Mouse (Mus musculus): ENCODE measurements around the gene Fgfrl1. TPM values are rescaled to one million over a fixed set of nuclear protein-coding genes. Genes with fewer than 3 reads are reported as not detected.

The Fgfrl1 gene
- total and polyA plus RNA-seq, 3 experiments, result 17.6 to 36.5 (median 21.6) TPM

- intact Hi-C loops (cut with DNase I), result no loop called here
- TF ChIP-seq EP300 (IDR thresholded peaks at IDR 0.05; ENCODE audit: insufficient read depth, low read depth, low read length) (no peak), CTCF (IDR thresholded peaks at IDR 0.05) (no peak), POLR2A (IDR thresholded peaks at IDR 0.05; ENCODE audit: insufficient read depth, low read depth, low read length) (no peak)
- H3K27me3 ChIP-seq (ENCODE audit: control insufficient read depth, insufficient read depth, low read length), result no peaks in the 10 kb centered on the region
- DNase-seq, result no peak
- no peak overlapping the region for H3K27ac ChIP-seq
- 90% methylated on average over 11 of the region's 11 CpGs for WGBS
- H3K4me1 ChIP-seq (ENCODE audit: control insufficient read depth, insufficient read depth, low read length), result no peaks in the 10 kb centered on the region
- H3K9ac ChIP-seq (ENCODE audit: low read depth, low read length), result no peak overlapping the region
- H3K79me2 ChIP-seq (replicated peaks; ENCODE audit: control insufficient read depth, insufficient read depth, low read length), result no peaks in the 10 kb centered on the region
- H3K36me3 ChIP-seq (ENCODE audit: control insufficient read depth, insufficient read depth, low read length), result no peaks in the 10 kb centered on the region
- no peak overlapping the region for H3K4me3 ChIP-seq
Observed at GRCm38 (mm10) chr5:108648937-108649576, 43.1 kb upstream of the Fgfrl1 start.

GRCm38 (mm10) chr5:108650341-108650740, 41.8 kb upstream of the Fgfrl1 start:
- Histone ChIP-seq H3K4me3 (no peak overlapping the region), H3K9ac (ENCODE audit: low read depth, low read length) (no peak overlapping the region), H3K27ac (no peak overlapping the region), H3K27me3 (ENCODE audit: control insufficient read depth, insufficient read depth, low read length) (no peaks in the 10 kb centered on the region), H3K79me2 (replicated peaks; ENCODE audit: control insufficient read depth, insufficient read depth, low read length) (no peaks in the 10 kb centered on the region), H3K36me3 (ENCODE audit: control insufficient read depth, insufficient read depth, low read length) (no peaks in the 10 kb centered on the region), H3K4me1 (ENCODE audit: control insufficient read depth, insufficient read depth, low read length) (no peaks in the 10 kb centered on the region)
- 90% methylated on average over 7 of the region's 7 CpGs for WGBS
- intact Hi-C loops (cut with DNase I), result loop anchor here (5.0 kb wide), 1 partner anchor 223 kb away; no protein-coding TSS in a partner anchor
- DNase-seq, result no peak
- TF ChIP-seq EP300 (IDR thresholded peaks at IDR 0.05; ENCODE audit: insufficient read depth, low read depth, low read length), result no peak
- no peak for TF ChIP-seq POLR2A (IDR thresholded peaks at IDR 0.05; ENCODE audit: insufficient read depth, low read depth, low read length)
- TF ChIP-seq CTCF (IDR thresholded peaks at IDR 0.05), result no peak

- WGBS, result 82% methylated on average over 5 of the region's 5 CpGs
- DNase-seq, result no peak
- H3K27me3 ChIP-seq (ENCODE audit: control insufficient read depth, insufficient read depth, low read length), result no peaks in the 10 kb centered on the region
- intact Hi-C loops (cut with DNase I), result loop anchor here (5.0 kb wide), 1 partner anchor 224 kb away; no protein-coding TSS in a partner anchor
- H3K4me3 ChIP-seq, result no peak overlapping the region
- no peaks in the 10 kb centered on the region for H3K4me1 ChIP-seq (ENCODE audit: control insufficient read depth, insufficient read depth, low read length)
- no peak overlapping the region for H3K27ac ChIP-seq
- no peaks in the 10 kb centered on the region for H3K36me3 ChIP-seq (ENCODE audit: control insufficient read depth, insufficient read depth, low read length)
- no peaks in the 10 kb centered on the region for H3K79me2 ChIP-seq (replicated peaks; ENCODE audit: control insufficient read depth, insufficient read depth, low read length)
- no peak overlapping the region for H3K9ac ChIP-seq (ENCODE audit: low read depth, low read length)
- TF ChIP-seq POLR2A (IDR thresholded peaks at IDR 0.05; ENCODE audit: insufficient read depth, low read depth, low read length) (no peak), CTCF (IDR thresholded peaks at IDR 0.05) (no peak), EP300 (IDR thresholded peaks at IDR 0.05; ENCODE audit: insufficient read depth, low read depth, low read length) (no peak)
Observed at GRCm38 (mm10) chr5:108651136-108651720, 41.0 kb upstream of the Fgfrl1 start.

GRCm38 (mm10) chr5:108651823-108652222, 40.4 kb upstream of the Fgfrl1 start:
- 45% methylated on average over 1 of the region's 1 CpGs for WGBS
- Histone ChIP-seq H3K27me3 (ENCODE audit: control insufficient read depth, insufficient read depth, low read length) (no peaks in the 10 kb centered on the region), H3K4me1 (ENCODE audit: control insufficient read depth, insufficient read depth, low read length) (no peaks in the 10 kb centered on the region), H3K27ac (no peak overlapping the region), H3K9ac (ENCODE audit: low read depth, low read length) (no peak overlapping the region), H3K79me2 (replicated peaks; ENCODE audit: control insufficient read depth, insufficient read depth, low read length) (no peaks in the 10 kb centered on the region), H3K4me3 (no peak overlapping the region), H3K36me3 (ENCODE audit: control insufficient read depth, insufficient read depth, low read length) (no peaks in the 10 kb centered on the region)
- intact Hi-C loops (cut with DNase I), result loop anchor here (5.0 kb wide), 1 partner anchor 225 kb away; no protein-coding TSS in a partner anchor
- TF ChIP-seq EP300 (IDR thresholded peaks at IDR 0.05; ENCODE audit: insufficient read depth, low read depth, low read length), result no peak
- peak; percentile 77 for TF ChIP-seq CTCF (IDR thresholded peaks at IDR 0.05)
- no peak for TF ChIP-seq POLR2A (IDR thresholded peaks at IDR 0.05; ENCODE audit: insufficient read depth, low read depth, low read length)
- no peak for DNase-seq

GRCm38 (mm10) chr5:108653341-108653740, 38.8 kb upstream of the Fgfrl1 start:
- H3K79me2 ChIP-seq (replicated peaks; ENCODE audit: control insufficient read depth, insufficient read depth, low read length), result no peaks in the 10 kb centered on the region
- intact Hi-C loops (cut with DNase I), result loop anchor here (5.0 kb wide), 1 partner anchor 226 kb away; no protein-coding TSS in a partner anchor
- no peak overlapping the region for H3K27ac ChIP-seq
- WGBS, result 87% methylated on average over 6 of the region's 6 CpGs
- TF ChIP-seq CTCF (IDR thresholded peaks at IDR 0.05) (no peak), POLR2A (IDR thresholded peaks at IDR 0.05; ENCODE audit: insufficient read depth, low read depth, low read length) (no peak), EP300 (IDR thresholded peaks at IDR 0.05; ENCODE audit: insufficient read depth, low read depth, low read length) (no peak)
- H3K4me3 ChIP-seq, result no peak overlapping the region
- no peaks in the 10 kb centered on the region for H3K27me3 ChIP-seq (ENCODE audit: control insufficient read depth, insufficient read depth, low read length)
- no peaks in the 10 kb centered on the region for H3K4me1 ChIP-seq (ENCODE audit: control insufficient read depth, insufficient read depth, low read length)
- no peak for DNase-seq
- H3K9ac ChIP-seq (ENCODE audit: low read depth, low read length), result no peak overlapping the region
- H3K36me3 ChIP-seq (ENCODE audit: control insufficient read depth, insufficient read depth, low read length), result no peaks in the 10 kb centered on the region

- Histone ChIP-seq H3K79me2 (replicated peaks; ENCODE audit: control insufficient read depth, insufficient read depth, low read length) (peaks cover 3% of the 10 kb centered on the region; the same call in 1 of the 2 replicates), H3K4me1 (ENCODE audit: control insufficient read depth, insufficient read depth, low read length) (peaks cover 2% of the 10 kb centered on the region), H3K27me3 (ENCODE audit: control insufficient read depth, insufficient read depth, low read length) (no peaks in the 10 kb centered on the region), H3K36me3 (ENCODE audit: control insufficient read depth, insufficient read depth, low read length) (no peaks in the 10 kb centered on the region), H3K4me3 (no peak overlapping the region), H3K9ac (ENCODE audit: low read depth, low read length) (no peak overlapping the region), H3K27ac (no peak overlapping the region)
- intact Hi-C loops (cut with DNase I), result loop anchor here (5.0 kb wide), 1 partner anchor 227 kb away; no protein-coding TSS in a partner anchor
- 93% methylated on average over 10 of the region's 10 CpGs for WGBS
- TF ChIP-seq POLR2A (IDR thresholded peaks at IDR 0.05; ENCODE audit: insufficient read depth, low read depth, low read length) (no peak), CTCF (IDR thresholded peaks at IDR 0.05) (no peak), EP300 (IDR thresholded peaks at IDR 0.05; ENCODE audit: insufficient read depth, low read depth, low read length) (no peak)
- DNase-seq, result no peak
Observed at GRCm38 (mm10) chr5:108654444-108654990, 37.7 kb upstream of the Fgfrl1 start.

Data from heart, adult 2 months (tissue).